Mouse (Mus musculus) kidney, adult 2 months (tissue): Measurements from ENCODE around the gene Col4a2.

Experiments
- CTCF ChIP-seq: fragments of 200-500 bp; conservative IDR thresholded peaks from 2 replicates; pipeline ENCODE4 v1.5.1; 2011; ENCODE audit warnings: low read depth, mild to moderate bottlenecking, control low read depth, low read length, moderate library complexity, mixed read lengths; ENCODE audit not compliant: insufficient read depth, insufficient read length
- POLR2A ChIP-seq: fragments of 200-500 bp; IDR thresholded peaks from one replicate; pipeline ENCODE4 v1.6.1; 2011; ENCODE audit warnings: low read depth, low read length, control low read depth

DNA sequence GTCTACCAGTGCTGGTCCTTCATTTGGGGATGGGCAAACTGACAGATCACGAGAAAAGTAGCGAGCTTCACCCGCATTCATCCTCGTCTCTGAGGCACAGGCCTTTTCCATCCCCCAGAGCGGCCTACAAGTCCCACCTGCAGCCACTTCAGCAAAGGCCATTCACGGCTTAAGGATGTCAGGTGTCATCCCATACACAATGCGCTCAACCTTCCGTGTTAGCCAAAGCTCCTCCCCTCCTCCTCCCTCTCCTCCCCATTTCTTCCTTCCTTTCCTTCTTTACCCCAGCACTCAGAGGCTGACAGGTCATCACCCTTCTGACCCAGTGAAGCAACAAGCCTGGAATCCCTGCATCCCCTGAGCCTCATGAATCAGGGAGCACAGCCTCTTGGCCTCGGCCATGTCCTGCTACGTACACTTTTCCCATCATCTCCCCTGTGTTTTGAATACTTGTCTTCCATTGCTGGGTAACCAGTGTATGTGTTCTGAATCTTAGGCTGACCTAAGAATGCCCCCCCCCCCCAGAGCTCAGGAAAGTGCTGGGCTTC, 31.8 kb upstream of the Col4a2 start:
- TF ChIP-seq CTCF (no peak), POLR2A (no peak)
